Mouse (Mus musculus) left cerebral cortex, adult 11 months (tissue): ENCODE data around the gene Notch2.

Source experiments
- DNase-seq: peaks from one replicate; pipeline ENCODE4 v3.0.0; 2022; ENCODE audit warnings: low spot score

Gene Notch2

DNA sequence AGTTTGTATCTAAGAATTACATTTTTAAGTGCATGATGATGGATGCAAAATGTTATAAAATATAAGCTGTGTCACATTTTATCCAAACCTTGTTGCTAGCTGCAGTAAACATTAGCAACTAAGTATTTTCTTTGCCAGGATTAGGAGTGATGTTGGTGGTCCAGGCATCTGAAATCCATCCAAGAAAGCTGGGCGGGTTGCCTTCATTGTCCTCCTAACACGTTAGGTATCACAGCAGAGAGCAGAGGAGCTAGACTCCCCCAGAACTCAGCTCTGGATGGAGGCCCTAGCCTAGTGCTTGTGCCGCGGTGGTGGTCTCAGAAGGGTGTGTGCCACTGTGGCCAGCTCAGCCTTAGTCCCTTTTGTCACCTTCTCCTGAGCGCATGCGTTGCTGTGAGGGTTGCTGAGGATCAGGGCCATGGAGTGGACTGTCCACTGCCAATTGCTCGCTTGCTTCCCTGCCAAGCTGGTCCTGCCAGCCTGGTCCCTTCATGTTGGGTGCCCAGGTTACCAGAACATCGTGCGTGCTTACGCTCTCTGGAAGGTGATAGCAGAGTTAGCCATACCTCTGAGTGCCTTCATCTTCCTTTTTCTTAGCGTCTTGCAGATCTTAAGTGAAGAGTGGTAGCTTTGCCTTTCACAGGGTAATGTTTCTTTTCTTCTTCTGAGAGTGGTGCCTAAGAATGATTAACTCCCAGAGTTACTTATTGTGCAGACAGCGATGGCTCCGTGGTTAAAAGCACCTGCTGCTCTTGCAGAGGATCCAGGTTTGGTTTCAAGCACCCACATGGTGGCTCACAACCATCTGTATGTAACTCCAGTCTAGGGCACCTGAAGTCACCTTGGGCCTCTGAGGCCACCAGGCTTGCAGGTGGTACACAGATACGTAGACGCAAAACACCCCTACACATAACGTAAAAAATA lies 39.4 kb downstream of the Notch2 start:
- no peak for DNase-seq

DNA sequence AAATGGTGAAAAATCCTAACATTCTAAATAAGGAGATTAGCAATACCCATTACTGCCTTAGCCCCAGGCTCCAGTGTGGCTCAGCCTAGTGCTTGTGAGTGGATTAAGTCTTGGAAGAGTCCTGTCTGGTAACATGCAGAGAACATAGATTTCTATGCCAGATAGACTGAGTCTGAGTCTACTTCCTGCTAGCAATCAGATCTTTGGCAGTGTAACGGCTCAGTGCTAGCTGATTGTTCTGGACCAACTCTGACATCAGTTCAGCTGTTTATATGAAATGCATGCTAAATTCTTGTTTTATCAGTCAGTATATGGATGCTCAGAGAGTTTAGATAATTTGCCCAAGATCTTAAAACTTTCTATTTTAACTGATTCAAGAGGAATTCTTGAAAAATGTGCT lies 40.5 kb downstream of the Notch2 start:
- DNase-seq: no peak

DNA sequence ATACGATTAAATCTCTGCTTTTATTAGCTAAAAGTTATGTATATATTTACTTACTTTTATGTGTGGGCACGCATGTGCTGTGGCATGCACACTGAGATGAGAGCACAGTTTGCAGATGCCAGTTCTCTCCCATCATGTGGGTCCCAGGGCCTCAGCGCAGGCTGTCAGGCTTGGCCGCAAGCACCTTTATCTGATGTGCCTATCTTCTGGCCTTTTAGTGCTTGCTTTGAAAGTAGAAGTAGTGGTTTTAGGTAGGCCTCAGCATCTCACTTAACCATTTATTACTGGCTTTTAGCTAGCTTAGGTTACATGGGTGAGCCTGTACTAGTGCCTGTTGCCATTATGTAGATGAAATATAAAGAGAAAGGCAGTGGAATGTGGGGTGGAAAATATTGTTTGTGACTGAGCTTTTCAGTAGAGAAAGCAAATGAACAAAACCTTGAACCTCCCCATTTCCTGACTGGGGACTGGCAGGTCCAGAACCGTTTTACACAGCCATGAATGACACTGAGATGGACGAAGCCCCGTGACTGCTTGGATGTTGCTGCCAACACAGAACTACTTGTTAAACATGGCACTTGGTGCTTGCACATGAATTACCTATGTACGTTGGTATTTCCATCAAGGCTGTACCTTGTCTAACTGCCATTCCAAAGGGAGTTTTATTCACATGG lies 41.1 kb downstream of the Notch2 start:
- DNase-seq: no peak

- DNase-seq: no peak
These were observed 41.6 kb downstream of the Notch2 start for GRCm38 (mm10) chr3:98055008-98055345.

GRCm38 (mm10) chr3:98055808-98056728 lies 42.7 kb downstream of the Notch2 start:
- no peak for DNase-seq

DNA sequence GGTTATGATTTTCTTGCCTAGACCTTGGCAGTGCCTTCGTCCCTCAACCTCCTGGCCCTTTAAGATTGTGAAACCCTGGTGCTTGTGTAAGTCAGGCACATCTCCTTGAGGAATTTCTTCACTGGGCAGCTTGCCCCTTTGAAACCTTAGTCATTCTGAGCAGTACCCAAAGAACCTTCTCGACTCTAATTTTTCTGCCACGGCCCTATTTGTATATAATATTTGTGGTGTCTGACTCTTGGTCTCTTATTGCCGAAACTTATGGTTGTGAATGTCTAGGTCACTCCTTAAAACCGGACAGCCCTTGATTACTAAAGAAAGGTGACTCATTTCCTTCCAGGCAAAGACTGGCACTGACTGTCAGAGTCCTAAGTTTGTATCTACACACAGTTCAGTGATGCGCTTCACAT lies 43.6 kb downstream of the Notch2 start:
- DNase-seq: no peak

DNA sequence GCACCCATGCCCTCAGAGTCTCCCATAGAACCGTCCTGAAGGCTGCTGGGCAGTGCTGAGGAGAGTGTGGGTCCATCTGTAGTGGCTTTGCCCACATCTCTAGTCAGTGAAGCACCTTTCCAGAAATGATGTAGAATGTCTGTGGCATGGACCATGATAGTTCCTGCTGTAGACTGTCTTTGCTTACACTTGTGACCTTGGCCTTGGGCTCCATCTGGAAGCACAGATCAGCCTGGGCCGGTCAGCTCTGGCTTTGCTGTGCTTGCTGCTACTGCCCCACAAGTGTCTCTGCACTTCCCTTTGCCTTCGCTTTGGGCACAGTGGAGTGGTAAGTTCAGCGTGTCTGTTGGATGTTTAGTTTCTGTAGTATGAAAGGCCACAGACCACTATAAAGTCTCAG lies 45.7 kb downstream of the Notch2 start:
- no peak for DNase-seq

- no peak for DNase-seq
These were observed 47.8 kb downstream of the Notch2 start for GRCm38 (mm10) chr3:98060981-98061660.

DNA sequence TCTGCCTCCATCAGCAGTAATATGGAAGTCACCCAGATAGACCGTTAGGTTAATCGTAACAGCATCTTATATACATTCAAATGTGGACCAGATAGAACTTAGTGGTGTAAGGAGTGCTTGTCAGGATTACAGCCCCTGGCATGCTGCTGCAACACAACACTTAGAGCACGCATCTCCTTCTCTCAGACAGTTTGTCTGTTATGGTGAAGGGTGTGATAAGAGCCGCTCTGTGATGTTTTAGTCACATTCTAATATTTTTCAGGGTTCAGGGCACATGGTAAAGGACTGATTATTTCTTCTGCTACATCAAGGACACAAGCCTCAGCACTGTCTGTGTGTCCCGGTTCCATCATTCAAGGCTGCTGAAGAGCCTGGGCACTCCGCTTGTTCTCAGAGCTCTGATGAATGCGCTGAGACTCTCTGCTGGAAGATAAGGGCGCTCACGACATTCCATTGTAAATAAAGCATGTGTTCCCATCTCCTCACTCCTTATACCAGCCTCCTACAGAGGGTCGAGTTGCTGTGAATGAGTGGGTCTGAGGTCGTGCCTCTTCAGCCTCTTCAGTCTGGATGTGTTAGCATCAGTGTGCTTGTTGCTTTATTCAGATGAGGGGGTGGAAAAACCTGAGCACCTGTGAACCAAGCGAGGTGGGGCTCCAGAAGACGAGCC lies 48.5 kb downstream of the Notch2 start:
- DNase-seq: no peak

DNA sequence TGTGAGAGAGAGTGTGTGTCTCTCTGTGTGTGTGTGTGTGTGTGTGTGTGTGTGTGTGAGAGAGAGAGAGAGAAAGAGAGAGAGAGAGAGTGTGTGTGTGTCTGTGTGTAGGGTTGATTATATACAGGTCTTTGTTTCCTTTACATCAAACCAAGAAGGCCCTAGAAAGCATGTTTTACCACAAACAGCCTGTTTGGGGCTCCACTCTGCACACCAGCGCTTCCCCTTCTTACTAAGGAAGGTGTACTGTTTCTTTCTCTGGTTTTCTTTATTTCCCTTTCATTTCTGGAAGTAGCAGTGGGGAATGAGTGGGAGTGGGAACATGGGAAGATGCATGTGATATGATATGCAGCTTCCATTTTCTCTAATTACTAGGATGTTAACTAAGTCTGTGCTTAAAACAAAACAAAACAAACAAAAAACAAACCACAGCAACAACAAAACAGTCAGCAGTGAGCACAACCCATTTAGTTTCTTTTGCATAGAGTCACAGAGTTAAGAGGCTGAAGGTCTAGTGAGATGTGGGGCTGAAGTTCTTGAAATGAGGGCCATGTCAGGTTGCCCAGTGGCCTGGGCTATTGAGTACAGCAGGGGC lies 49.4 kb downstream of the Notch2 start:
- no peak for DNase-seq

DNA sequence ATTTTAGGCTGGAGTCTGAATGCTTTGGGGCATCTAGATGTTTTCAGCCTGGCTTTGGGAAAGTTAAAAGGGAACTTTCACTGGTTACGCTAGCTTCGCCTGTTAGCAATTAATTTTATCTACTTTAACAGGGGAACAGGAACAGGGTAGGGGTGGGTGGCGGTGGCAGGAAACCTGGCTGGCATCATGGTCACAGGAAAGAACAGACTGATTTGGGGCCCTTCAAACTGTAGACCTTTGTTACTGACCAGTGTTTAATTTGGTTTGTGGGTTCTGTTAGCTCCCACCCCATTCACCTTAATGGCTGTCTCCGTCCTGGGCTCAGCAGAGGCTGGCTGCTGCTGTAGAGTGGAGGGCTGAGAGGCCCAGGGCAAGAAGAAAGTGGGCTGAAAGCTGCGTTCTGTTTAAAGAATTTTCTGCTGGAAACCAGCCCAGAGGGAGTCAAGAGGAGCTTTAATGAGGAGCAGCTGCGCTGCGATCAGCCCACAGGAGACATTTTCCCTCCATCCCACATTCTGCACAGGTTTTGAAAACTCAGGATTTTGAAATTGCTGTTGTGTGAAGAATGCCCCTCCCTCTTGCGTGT lies 50.0 kb downstream of the Notch2 start:
- DNase-seq: peak; percentile 46

GRCm38 (mm10) chr3:98063833-98064232 lies 50.5 kb downstream of the Notch2 start:
- DNase-seq: no peak

- DNase-seq: no peak
These were observed 51.7 kb downstream of the Notch2 start for GRCm38 (mm10) chr3:98065004-98065403.

- no peak for DNase-seq
These were observed 53.1 kb downstream of the Notch2 start for GRCm38 (mm10) chr3:98066434-98066833.

GRCm38 (mm10) chr3:98067413-98067812 lies 54.1 kb downstream of the Notch2 start:
- DNase-seq: no peak

DNA sequence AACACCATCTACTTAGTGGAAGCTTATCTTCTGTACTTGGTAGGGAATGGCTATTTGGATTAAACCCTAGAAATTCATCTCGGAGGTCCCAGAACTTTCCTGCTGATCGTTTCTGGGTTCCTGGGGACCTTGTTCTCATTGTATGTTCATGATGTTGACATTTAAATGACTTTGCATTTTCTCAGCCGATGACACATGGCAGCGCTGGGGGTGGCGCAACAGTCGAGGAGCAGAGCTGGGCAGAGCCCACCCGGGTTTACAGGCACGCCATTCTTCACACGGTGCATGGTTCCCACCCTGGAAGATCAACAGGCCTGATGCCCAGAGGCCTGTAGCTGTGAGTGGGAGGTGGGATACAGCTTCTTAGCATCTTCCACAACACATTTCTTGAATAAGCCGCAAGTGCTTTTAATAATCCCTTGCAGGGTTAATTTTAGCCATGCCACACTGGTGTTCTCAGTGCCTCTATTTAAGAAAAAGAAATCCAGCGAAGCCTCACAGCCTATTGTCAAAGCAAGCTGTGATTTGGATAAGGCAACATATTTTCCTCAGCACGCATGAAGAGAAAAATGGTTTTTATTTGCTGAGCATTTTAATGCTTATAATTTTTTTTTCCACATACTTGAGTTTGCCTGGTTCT lies 54.6 kb downstream of the Notch2 start:
- DNase-seq: peak; percentile 36

- no peak for DNase-seq
These were observed 55.8 kb downstream of the Notch2 start for GRCm38 (mm10) chr3:98069161-98069560.

DNA sequence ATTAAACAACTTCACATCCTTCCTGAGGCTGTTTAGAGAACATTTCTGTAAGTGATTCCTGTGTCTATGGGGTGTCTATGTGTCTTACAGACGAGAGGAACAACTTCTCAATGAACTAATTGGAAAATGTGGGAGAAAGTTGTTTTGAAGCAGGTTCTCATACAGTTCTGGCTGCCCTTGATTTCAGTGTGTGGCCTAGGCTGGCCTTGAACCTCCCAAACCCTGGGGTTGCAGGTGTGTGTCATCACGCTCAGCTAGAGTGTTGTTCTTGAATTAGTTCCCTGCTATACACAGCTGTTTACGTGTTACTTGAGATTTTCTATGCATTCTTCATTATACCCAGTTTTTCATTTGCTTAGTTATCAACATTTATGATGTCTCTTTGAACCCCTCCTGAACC lies 56.5 kb downstream of the Notch2 start:
- DNase-seq: no peak

DNA sequence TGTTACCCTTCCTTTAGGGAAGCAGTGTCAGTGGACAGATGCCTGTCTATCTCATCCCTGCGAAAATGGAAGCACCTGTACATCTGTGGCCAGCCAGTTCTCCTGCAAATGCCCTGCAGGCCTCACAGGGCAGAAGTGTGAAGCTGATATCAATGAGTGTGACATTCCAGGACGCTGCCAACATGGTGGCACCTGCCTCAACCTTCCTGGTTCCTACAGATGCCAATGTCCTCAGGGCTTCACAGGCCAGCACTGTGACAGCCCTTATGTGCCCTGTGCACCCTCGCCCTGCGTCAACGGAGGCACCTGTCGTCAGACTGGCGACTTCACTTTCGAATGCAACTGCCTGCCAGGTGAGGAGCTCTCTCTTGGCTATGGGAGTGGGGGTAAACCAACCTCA lies 59.2 kb downstream of the Notch2 start:
- no peak for DNase-seq

DNA sequence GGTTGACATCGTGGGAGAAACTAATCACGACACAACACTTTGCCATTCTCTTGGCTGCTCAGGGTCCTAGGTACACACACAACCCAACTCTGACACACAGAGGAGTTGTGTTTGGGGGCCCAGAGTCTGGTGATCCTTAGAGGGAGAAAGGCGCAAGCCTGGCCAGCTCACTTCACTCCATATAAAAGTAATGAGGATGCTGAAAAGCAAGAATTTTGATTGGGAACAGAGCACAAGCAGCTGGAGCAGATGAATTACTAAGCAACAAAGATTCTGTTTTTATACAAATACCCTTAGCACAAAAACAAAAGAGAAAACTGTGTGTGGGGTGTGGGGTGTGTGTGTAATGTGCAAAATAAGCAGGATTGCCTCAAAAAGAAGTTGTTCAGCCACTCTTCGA lies 60.2 kb downstream of the Notch2 start:
- DNase-seq: no peak
